Mouse (Mus musculus) WW6 (cell line): ENCODE results near the gene Klhl6.
"Not testable (repeated sequence)": the region's sequence is repeated elsewhere in the genome, so short reads cannot be mapped to it uniquely, and the experiment has no call there.

Experiments
- DNase-seq: peaks from one replicate; pipeline ENCODE4 v3.0.0-alpha.2; 2013; ENCODE audit warnings: low read depth, low spot score

Klhl6 gene

GRCm38 (mm10) chr16:19982537-19983257 lies at the start of gene Klhl6:
Klhl6 (minus strand) TSS chr16:19983037.
- no peak for DNase-seq

- not testable (repeated sequence) for DNase-seq
Measured at GRCm38 (mm10) chr16:20027241-20027640, 44.4 kb upstream of the Klhl6 start.

- DNase-seq, result no peak
Measured at GRCm38 (mm10) chr16:20022821-20023220, 40.0 kb upstream of the Klhl6 start.

- DNase-seq, result no peak
Measured at GRCm38 (mm10) chr16:20021848-20022247, 39.0 kb upstream of the Klhl6 start.

- no peak for DNase-seq
Measured at GRCm38 (mm10) chr16:20012647-20013046, 29.8 kb upstream of the Klhl6 start.

- DNase-seq, result no peak
Measured at GRCm38 (mm10) chr16:20006066-20006465, 23.2 kb upstream of the Klhl6 start.

- DNase-seq, result not testable (repeated sequence)
Measured at GRCm38 (mm10) chr16:20000286-20000685, 17.4 kb upstream of the Klhl6 start.

- no peak for DNase-seq
Measured at GRCm38 (mm10) chr16:19997616-19998015, 14.8 kb upstream of the Klhl6 start.

- not testable (repeated sequence) for DNase-seq
Measured at GRCm38 (mm10) chr16:19996913-19997312, 14.1 kb upstream of the Klhl6 start.

GRCm38 (mm10) chr16:19995818-19996217 lies 13.0 kb upstream of the Klhl6 start:
- DNase-seq, result no peak

- DNase-seq, result no peak
Measured at GRCm38 (mm10) chr16:19993278-19993677, 10.4 kb upstream of the Klhl6 start.

GRCm38 (mm10) chr16:19990536-19990935 lies 7.7 kb upstream of the Klhl6 start:
- DNase-seq, result no peak

GRCm38 (mm10) chr16:19987589-19987988 lies 4.8 kb upstream of the Klhl6 start:
- DNase-seq, result no peak

- no peak for DNase-seq
Measured at GRCm38 (mm10) chr16:19984884-19985643, 2.2 kb upstream of the Klhl6 start.

GRCm38 (mm10) chr16:19983559-19983958 lies 722 bp upstream of the Klhl6 start:
- DNase-seq, result no peak

GRCm38 (mm10) chr16:19981684-19982083 lies 1.2 kb downstream of the Klhl6 start:
- no peak for DNase-seq

- DNase-seq, result no peak
Measured at GRCm38 (mm10) chr16:19981006-19981405, 1.8 kb downstream of the Klhl6 start.

GRCm38 (mm10) chr16:19979755-19980154 lies 3.1 kb downstream of the Klhl6 start:
- no peak for DNase-seq

GRCm38 (mm10) chr16:19977282-19977681 lies 5.6 kb downstream of the Klhl6 start:
- DNase-seq, result no peak

- DNase-seq, result no peak
Measured at GRCm38 (mm10) chr16:19976825-19977224, 6.0 kb downstream of the Klhl6 start.

- DNase-seq, result no peak
Measured at GRCm38 (mm10) chr16:19975432-19975831, 7.4 kb downstream of the Klhl6 start.

GRCm38 (mm10) chr16:19973480-19973879 lies 9.4 kb downstream of the Klhl6 start:
- DNase-seq, result no peak
